Mouse (Mus musculus): ENCODE results near the gene Gapdh.

Gapdh gene

DNA sequence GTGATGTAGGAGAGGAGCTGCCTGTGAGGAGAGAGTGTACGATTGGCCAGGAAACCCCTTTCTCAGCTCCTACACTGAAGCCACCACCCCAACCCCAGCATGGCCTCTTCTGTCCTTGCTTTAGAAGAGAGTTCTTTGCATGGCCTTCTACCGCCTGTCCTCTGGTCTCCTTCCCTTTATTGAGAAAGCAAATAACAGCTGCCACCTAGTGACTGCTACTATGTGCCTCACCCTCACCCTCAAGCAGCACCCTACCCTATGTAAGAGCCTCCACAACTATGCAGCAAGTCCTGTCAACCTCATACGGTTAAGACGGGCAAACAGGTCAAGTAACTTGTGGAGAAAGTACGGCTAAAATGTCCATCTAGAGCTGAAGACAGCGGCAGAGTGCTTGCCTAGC, 3.9 kb upstream of the Gapdh start:
- in situ Hi-C loops (cut with MboI; ENCODE audit: unreplicated experiment in 2 of 2): loop anchor here (25.0 kb wide), 1 partner anchor 1392 kb away; no protein-coding TSS in a partner anchor

- in situ Hi-C loops (cut with MboI; ENCODE audit: unreplicated experiment in 2 of 2): loop anchor here (25.0 kb wide), 1 partner anchor 1394 kb away; no protein-coding TSS in a partner anchor
Observed at GRCm38 (mm10) chr6:125168086-125168485, 1.8 kb upstream of the Gapdh start.

- in situ Hi-C loops (cut with MboI; ENCODE audit: unreplicated experiment in 2 of 2): loop anchor here (25.0 kb wide), 1 partner anchor 1395 kb away; no protein-coding TSS in a partner anchor
Observed at GRCm38 (mm10) chr6:125166861-125167650, 789 bp upstream of the Gapdh start.

GRCm38 (mm10) chr6:125165328-125165891, 857 bp downstream of the Gapdh start:
- in situ Hi-C loops (cut with MboI; ENCODE audit: unreplicated experiment in 2 of 2): loop anchor here (25.0 kb wide), 1 partner anchor 1397 kb away; no protein-coding TSS in a partner anchor

- in situ Hi-C loops (cut with MboI; ENCODE audit: unreplicated experiment in 2 of 2): loop anchor here (5.0 to 25.0 kb wide), 3 partner anchors 53 to 1398 kb away; partner anchors contain the start of gene Vamp1 (in 1 of the 2)
Observed at GRCm38 (mm10) chr6:125164672-125165327, 1.5 kb downstream of the Gapdh start.

- in situ Hi-C loops (cut with MboI; ENCODE audit: unreplicated experiment in 2 of 2): loop anchor here (5.0 to 25.0 kb wide), 3 partner anchors 53 to 1398 kb away; partner anchors contain the start of gene Vamp1 (in 1 of the 2)
Observed at GRCm38 (mm10) chr6:125163801-125164657, 2.2 kb downstream of the Gapdh start.

- in situ Hi-C loops (cut with MboI; ENCODE audit: unreplicated experiment in 2 of 2): loop anchor here (5.0 to 25.0 kb wide), 3 partner anchors 55 to 1400 kb away; partner anchors contain the start of gene Vamp1 (in 1 of the 2)
Observed at GRCm38 (mm10) chr6:125162615-125163305, 3.5 kb downstream of the Gapdh start.

DNA sequence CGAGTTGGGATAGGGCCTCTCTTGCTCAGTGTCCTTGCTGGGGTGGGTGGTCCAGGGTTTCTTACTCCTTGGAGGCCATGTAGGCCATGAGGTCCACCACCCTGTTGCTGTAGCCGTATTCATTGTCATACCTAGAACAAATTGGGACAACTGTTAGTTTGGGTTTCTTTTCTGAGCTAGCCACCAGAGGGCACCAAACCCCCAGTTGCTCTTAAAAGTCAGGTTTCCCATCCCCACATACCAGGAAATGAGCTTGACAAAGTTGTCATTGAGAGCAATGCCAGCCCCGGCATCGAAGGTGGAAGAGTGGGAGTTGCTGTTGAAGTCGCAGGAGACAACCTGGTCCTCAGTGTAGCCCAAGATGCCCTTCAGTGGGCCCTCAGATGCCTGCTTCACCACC, 4.3 kb downstream of the Gapdh start:
- in situ Hi-C loops (cut with MboI; ENCODE audit: unreplicated experiment in 2 of 2): loop anchor here (5.0 to 25.0 kb wide), 3 partner anchors 55 to 1400 kb away; partner anchors contain the start of gene Vamp1 (in 1 of the 2)

GRCm38 (mm10) chr6:125160854-125161760, 5.2 kb downstream of the Gapdh start:
- in situ Hi-C loops (cut with MboI; ENCODE audit: unreplicated experiment in 2 of 2): loop anchor here (5.0 to 25.0 kb wide), 3 partner anchors 56 to 1401 kb away; partner anchors contain the start of gene Vamp1 (in 1 of the 2)

- in situ Hi-C loops (cut with MboI; ENCODE audit: unreplicated experiment in 2 of 2): loop anchor here (5.0 to 25.0 kb wide), 3 partner anchors 57 to 1402 kb away; partner anchors contain the start of gene Vamp1 (in 1 of the 2)
Observed at GRCm38 (mm10) chr6:125160558-125160853, 5.8 kb downstream of the Gapdh start.

GRCm38 (mm10) chr6:125159773-125160557, 6.3 kb downstream of the Gapdh start:
- in situ Hi-C loops (cut with MboI; ENCODE audit: unreplicated experiment in 2 of 2): loop anchor here (5.0 to 25.0 kb wide), 4 partner anchors 57 to 1402 kb away; partner anchors contain the start of gene Vamp1 (in 2 of the 2)

DNA sequence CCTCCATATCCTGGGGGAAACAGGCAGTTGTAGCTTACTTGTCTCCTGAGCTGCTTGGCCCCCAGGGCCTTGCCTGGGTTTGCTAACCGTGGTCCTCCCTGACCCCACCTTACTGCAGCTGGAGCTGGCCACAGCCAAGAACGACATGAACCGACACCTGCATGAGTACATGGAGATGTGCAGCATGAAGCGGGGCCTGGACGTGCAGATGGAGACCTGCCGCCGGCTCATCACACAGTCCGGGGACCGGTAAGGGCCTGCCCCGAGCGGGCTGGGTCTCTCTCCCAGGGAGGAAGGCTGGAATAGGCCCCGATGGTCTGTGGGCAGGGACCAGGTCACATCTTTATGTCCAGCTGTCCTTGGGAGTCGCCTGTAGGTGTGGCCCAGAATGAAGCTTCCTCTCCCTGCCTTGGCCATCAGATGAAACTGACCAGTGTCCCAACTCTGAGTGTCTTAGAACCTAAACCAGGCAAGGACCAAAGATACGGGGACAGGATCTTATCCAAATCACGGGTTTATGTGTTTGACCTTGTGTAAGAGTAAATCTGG, 7.2 kb downstream of the Gapdh start:
- in situ Hi-C loops (cut with MboI; ENCODE audit: unreplicated experiment in 2 of 2): loop anchor here (5.0 to 25.0 kb wide), 4 partner anchors 58 to 1403 kb away; partner anchors contain the start of gene Vamp1 (in 1 of the 2)

DNA sequence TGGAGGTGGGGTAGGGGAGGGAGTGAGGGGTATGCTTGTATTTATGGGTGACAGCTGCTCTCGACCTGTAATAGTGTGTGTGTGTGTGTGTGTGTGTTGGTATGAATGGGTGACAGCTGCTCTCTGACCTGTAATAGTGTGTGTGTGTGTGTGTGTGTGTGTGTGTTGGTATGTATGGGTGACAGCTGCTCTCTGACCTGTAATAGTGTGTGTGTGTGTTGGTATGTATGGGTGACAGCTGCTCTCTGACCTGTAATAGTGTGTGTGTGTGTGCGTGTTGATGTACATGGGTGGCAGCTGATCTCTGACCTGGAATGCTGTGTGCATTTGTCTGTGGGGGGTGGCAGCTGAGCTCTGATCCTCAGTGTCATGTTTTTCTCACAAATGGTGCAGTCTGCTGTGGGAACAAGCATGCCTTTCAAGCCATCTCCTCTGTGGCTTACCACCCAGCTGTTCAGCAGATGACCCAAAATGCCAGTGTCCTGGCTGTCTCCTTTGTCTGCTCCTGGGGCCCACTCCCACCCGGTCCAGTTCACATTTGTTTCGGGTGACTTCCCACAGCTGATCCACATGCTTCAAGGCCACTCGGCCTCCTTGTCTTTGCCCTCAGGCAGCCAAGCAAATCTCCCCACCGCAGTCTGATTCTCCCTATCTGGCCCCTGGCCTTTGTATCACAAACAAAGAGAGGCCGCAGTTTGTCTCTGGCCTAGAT, 9.2 kb downstream of the Gapdh start:
- in situ Hi-C loops (cut with MboI; ENCODE audit: unreplicated experiment in 2 of 2): loop anchor here (5.0 to 25.0 kb wide), 4 partner anchors 60 to 1405 kb away; partner anchors contain the start of gene Vamp1 (in 1 of the 2)

DNA sequence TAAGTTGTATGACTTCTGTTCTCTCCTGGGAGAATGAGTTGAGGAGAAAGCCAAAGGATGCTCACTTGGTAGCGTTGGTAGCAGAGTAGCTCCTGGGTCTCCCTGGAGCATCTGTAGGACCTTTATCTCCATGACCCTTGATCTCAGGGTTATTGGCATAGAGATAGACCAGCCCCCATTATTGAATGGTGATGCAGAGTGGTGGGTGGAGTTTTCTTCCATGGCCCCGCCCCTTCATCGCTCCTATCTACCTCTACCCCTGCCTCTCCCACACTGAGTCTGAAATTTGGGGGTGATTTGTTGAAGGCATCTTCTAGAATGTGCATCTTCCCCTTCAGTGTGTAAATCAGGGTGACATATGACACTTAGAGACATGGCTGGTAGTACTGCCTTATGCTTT, 9.8 kb downstream of the Gapdh start:
- in situ Hi-C loops (cut with MboI; ENCODE audit: unreplicated experiment in 2 of 2): loop anchor here (5.0 to 25.0 kb wide), 4 partner anchors 61 to 1406 kb away; partner anchors contain the start of gene Vamp1 (in 1 of the 2)

GRCm38 (mm10) chr6:125155262-125155661, 11.0 kb downstream of the Gapdh start:
- in situ Hi-C loops (cut with MboI; ENCODE audit: unreplicated experiment in 2 of 2): loop anchor here (5.0 to 25.0 kb wide), 4 partner anchors 62 to 1407 kb away; partner anchors contain the start of gene Vamp1 (in 1 of the 2)

DNA sequence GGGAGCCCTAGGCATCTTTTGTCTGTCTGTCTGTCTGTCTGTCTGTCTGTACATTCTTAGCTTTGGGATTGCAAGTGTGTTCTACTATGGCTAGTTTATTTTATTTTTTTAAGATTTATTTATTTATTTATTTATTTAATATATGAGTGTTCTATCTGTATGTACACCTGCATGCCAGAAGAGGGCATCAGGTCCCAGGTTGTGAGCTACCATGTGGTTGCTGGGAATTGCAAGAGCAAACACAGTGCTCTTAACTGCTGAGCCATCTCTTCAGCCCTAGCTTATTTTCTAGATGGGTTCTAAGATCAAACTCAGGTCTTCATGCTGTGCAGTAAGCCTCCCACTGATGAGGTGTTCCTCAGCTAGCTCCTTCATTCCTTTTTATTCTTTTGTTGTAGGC, 11.7 kb downstream of the Gapdh start:
- in situ Hi-C loops (cut with MboI; ENCODE audit: unreplicated experiment in 2 of 2): loop anchor here (25.0 kb wide), 1 partner anchor 1408 kb away; no protein-coding TSS in a partner anchor

Data from v-Abl transformed pro-B cells (cell line).